Mouse (Mus musculus): ENCODE measurements at regions not wholly inside any gene's neighbourhood (a gene's known extent, or its start where the extent isn't known, plus 50 kb on each side); places are given as distances from the start of the nearest gene placed in this dataset.

- TF ChIP-seq CTCF (IDR thresholded peaks at IDR 0.05; ENCODE audit: insufficient read depth, low read depth, low read length), result no peak
- TF ChIP-seq POLR2A (IDR thresholded peaks at IDR 0.05; ENCODE audit: insufficient read depth, low read depth, low read length), result no peak
Observed at GRCm38 (mm10) chr11:111843728-111844258, 777.8 kb downstream of the Kcnj2 start.
